Mouse (Mus musculus): ENCODE measurements at regions not wholly inside any gene's neighbourhood (a gene's known extent, or its start where the extent isn't known, plus 50 kb on each side); places are given as distances from the start of the nearest gene placed in this dataset.

DNA sequence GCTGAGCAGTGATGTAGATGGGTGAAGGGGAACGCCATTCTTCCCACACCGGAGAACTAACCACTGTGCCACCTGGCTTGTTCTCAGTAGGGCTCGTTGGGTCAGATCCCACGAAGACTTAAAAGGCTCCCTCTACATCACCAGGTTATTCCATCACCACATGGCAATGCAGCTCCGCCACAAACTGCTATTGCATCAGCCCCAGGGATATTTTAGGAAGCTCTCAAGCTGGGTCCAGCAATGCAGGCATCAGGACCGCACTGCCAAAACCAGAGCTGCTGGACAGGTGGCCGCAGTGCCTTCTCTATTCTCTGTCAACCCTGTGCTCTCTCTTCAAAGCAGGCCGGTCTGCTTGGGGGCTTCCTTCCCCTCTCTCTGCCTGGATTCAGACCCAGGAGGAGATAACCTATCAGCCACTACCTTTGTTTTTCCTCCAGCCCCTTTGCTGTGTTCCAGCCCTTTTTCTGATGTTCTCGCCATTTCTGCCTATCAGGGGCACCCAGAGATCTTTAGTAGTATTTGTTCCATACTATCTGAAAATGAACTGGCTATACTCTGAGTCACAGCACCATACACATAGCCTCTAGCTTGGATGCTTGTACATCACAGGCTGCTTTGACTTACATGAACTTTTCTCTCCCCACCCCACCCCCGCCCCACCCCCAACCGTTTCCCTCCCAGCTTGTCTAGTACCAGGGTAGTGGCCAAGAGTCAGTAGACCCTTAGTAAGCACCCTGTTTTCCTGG is 87.8 kb upstream of the Ssbp2 start:
- peaks cover 28% of the 10 kb centered on the region for H3K4me1 ChIP-seq (ENCODE audit: control insufficient read depth, insufficient read depth, low read length)
- no peak for ATAC-seq (replicated peaks; ENCODE audit: insufficient number of reproducible peaks, low FRiP score, low TSS enrichment)
- H3K36me3 ChIP-seq (ENCODE audit: control insufficient read depth, insufficient read depth, low read length): no peaks in the 10 kb centered on the region
- peak overlapping the region; percentile 90; the same call in 1 of the 2 replicates for H3K4me2 ChIP-seq
- no peak overlapping the region for H3K9ac ChIP-seq (ENCODE audit: low read depth, low read length)
- H3K27me3 ChIP-seq (ENCODE audit: control insufficient read depth, insufficient read depth, low read length): no peaks in the 10 kb centered on the region
- 35% methylated on average over 11 of the region's 11 CpGs for WGBS (ENCODE audit: insufficient replicate concordance)
- no peak overlapping the region for H3K4me3 ChIP-seq (ENCODE audit: low read depth, low read length)
- peak overlapping the region; percentile 96 for H3K27ac ChIP-seq (ENCODE audit: low read depth, low read length)
- H3K9me3 ChIP-seq (replicated peaks; ENCODE audit: control insufficient read depth, low read length): no peaks in the 10 kb centered on the region

DNA sequence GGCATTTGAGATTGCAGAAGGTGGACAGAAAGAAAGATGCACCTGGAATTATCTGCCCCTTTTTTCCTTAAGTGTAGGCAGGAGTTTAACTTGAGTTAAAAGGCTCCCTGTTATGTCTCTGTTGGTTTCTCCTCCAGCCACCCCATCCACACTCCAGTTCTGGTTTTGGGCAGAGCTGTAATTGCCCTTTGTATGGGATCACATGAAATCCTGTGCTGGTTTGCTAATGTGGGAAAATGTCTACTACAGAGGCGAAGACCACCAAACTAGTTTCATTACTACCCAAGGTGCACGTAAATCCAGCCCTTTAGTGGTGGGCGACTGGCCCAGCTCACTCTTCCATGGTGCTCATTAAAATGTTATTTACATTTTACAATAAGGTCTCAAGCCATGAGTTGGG is 85.9 kb upstream of the Ssbp2 start:
- peaks cover 28% of the 10 kb centered on the region for H3K4me1 ChIP-seq (ENCODE audit: control insufficient read depth, insufficient read depth, low read length)
- ATAC-seq (replicated peaks; ENCODE audit: insufficient number of reproducible peaks, low FRiP score, low TSS enrichment): no peak

DNA sequence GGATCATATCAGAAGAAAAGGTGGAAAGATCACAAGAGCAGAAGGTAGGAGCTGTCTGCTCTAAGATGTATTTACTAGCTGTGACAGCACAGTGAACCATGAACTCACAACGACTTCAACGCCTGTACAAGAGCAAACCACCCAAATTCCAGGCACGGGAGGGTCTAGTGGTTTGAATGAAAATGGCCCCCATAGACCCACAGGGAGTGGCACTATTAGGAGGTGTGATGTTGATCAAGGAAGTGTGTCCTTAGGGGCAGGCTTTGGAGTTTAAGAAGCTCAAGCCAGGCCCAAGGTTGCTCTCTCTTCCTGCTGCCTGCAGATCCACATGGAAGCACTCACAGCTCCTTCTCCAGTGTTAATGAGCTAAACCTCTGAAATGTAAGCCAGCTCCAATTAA is 83.5 kb upstream of the Ssbp2 start:
- H3K27me3 ChIP-seq (ENCODE audit: control insufficient read depth, insufficient read depth, low read length): no peaks in the 10 kb centered on the region
- no peak overlapping the region for H3K27ac ChIP-seq (ENCODE audit: low read depth, low read length)
- H3K4me1 ChIP-seq (ENCODE audit: control insufficient read depth, insufficient read depth, low read length): peaks cover 15% of the 10 kb centered on the region
- ATAC-seq (replicated peaks; ENCODE audit: insufficient number of reproducible peaks, low FRiP score, low TSS enrichment): no peak
- 87% methylated on average over 3 of the region's 3 CpGs for WGBS (ENCODE audit: insufficient replicate concordance)
- no peaks in the 10 kb centered on the region for H3K9me3 ChIP-seq (replicated peaks; ENCODE audit: control insufficient read depth, low read length)
- H3K36me3 ChIP-seq (ENCODE audit: control insufficient read depth, insufficient read depth, low read length): no peaks in the 10 kb centered on the region
- no peak overlapping the region for H3K4me3 ChIP-seq (ENCODE audit: low read depth, low read length)
- H3K4me2 ChIP-seq: no peak overlapping the region
- no peak overlapping the region for H3K9ac ChIP-seq (ENCODE audit: low read depth, low read length)

More for the DNA sequence above, 85.9 kb upstream of the Ssbp2 start:
- WGBS (ENCODE audit: insufficient replicate concordance): 62% methylated on average over 3 of the region's 3 CpGs
- Histone ChIP-seq H3K9ac (ENCODE audit: low read depth, low read length) (no peak overlapping the region), H3K27ac (ENCODE audit: low read depth, low read length) (no peak overlapping the region), H3K27me3 (ENCODE audit: control insufficient read depth, insufficient read depth, low read length) (no peaks in the 10 kb centered on the region), H3K4me2 (no peak overlapping the region), H3K4me3 (ENCODE audit: low read depth, low read length) (no peak overlapping the region), H3K36me3 (ENCODE audit: control insufficient read depth, insufficient read depth, low read length) (no peaks in the 10 kb centered on the region), H3K9me3 (replicated peaks; ENCODE audit: control insufficient read depth, low read length) (no peaks in the 10 kb centered on the region)

GRCm38 (mm10) chr13:91377428-91377827 is 82.7 kb upstream of the Ssbp2 start:
- Histone ChIP-seq H3K4me3 (ENCODE audit: low read depth, low read length) (no peak overlapping the region), H3K27ac (ENCODE audit: low read depth, low read length) (no peak overlapping the region), H3K27me3 (ENCODE audit: control insufficient read depth, insufficient read depth, low read length) (no peaks in the 10 kb centered on the region), H3K4me1 (ENCODE audit: control insufficient read depth, insufficient read depth, low read length) (peaks cover 6% of the 10 kb centered on the region), H3K4me2 (no peak overlapping the region), H3K9ac (ENCODE audit: low read depth, low read length) (no peak overlapping the region), H3K36me3 (ENCODE audit: control insufficient read depth, insufficient read depth, low read length) (no peaks in the 10 kb centered on the region), H3K9me3 (replicated peaks; ENCODE audit: control insufficient read depth, low read length) (no peaks in the 10 kb centered on the region)
- ATAC-seq (replicated peaks; ENCODE audit: insufficient number of reproducible peaks, low FRiP score, low TSS enrichment): no peak
- WGBS (ENCODE audit: insufficient replicate concordance): 90% methylated on average over 7 of the region's 7 CpGs

GRCm38 (mm10) chr13:91377972-91378371 is 82.1 kb upstream of the Ssbp2 start:
- no peaks in the 10 kb centered on the region for H3K36me3 ChIP-seq (ENCODE audit: control insufficient read depth, insufficient read depth, low read length)
- no peaks in the 10 kb centered on the region for H3K9me3 ChIP-seq (replicated peaks; ENCODE audit: control insufficient read depth, low read length)
- 80% methylated on average over 9 of the region's 9 CpGs for WGBS (ENCODE audit: insufficient replicate concordance)
- H3K9ac ChIP-seq (ENCODE audit: low read depth, low read length): no peak overlapping the region
- no peak for ATAC-seq (replicated peaks; ENCODE audit: insufficient number of reproducible peaks, low FRiP score, low TSS enrichment)
- H3K27me3 ChIP-seq (ENCODE audit: control insufficient read depth, insufficient read depth, low read length): no peaks in the 10 kb centered on the region
- H3K27ac ChIP-seq (ENCODE audit: low read depth, low read length): no peak overlapping the region
- no peak overlapping the region for H3K4me2 ChIP-seq
- no peak overlapping the region for H3K4me3 ChIP-seq (ENCODE audit: low read depth, low read length)
- peaks cover under 1% of the 10 kb centered on the region for H3K4me1 ChIP-seq (ENCODE audit: control insufficient read depth, insufficient read depth, low read length)

- ATAC-seq (replicated peaks; ENCODE audit: insufficient number of reproducible peaks, low FRiP score, low TSS enrichment): no peak
- Histone ChIP-seq H3K4me3 (ENCODE audit: low read depth, low read length) (no peak overlapping the region), H3K4me2 (no peak overlapping the region), H3K27ac (ENCODE audit: low read depth, low read length) (no peak overlapping the region), H3K9me3 (replicated peaks; ENCODE audit: control insufficient read depth, low read length) (no peaks in the 10 kb centered on the region), H3K36me3 (ENCODE audit: control insufficient read depth, insufficient read depth, low read length) (no peaks in the 10 kb centered on the region), H3K4me1 (ENCODE audit: control insufficient read depth, insufficient read depth, low read length) (no peaks in the 10 kb centered on the region), H3K9ac (ENCODE audit: low read depth, low read length) (no peak overlapping the region), H3K27me3 (ENCODE audit: control insufficient read depth, insufficient read depth, low read length) (no peaks in the 10 kb centered on the region)
- 80% methylated on average over 4 of the region's 4 CpGs for WGBS (ENCODE audit: insufficient replicate concordance)
These were observed 74.7 kb upstream of the Ssbp2 start for GRCm38 (mm10) chr13:91385393-91385792.

DNA sequence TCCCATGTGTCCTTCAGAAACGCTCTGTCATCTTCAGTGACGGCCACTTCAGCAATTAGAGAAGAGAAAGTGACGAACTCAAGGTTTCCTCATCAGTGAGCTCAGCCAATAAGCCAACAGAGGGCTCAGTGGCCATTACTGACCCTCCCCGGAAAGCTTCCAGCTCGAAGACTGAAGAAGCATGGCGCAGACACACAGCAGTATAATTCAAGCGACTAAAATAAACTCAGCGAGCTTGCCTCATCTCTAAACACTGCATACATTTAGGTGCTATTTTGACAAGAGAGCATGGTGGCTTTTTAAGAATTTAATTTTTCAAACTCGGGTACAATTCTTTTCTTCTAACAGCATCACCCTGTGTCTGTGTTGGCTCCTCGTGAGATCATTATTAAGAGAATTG is 72.2 kb upstream of the Ssbp2 start:
- H3K4me1 ChIP-seq (ENCODE audit: control insufficient read depth, insufficient read depth, low read length): no peaks in the 10 kb centered on the region
- no peaks in the 10 kb centered on the region for H3K36me3 ChIP-seq (ENCODE audit: control insufficient read depth, insufficient read depth, low read length)
- no peaks in the 10 kb centered on the region for H3K9me3 ChIP-seq (replicated peaks; ENCODE audit: control insufficient read depth, low read length)
- H3K27ac ChIP-seq (ENCODE audit: low read depth, low read length): no peak overlapping the region
- H3K4me2 ChIP-seq: no peak overlapping the region
- no peaks in the 10 kb centered on the region for H3K27me3 ChIP-seq (ENCODE audit: control insufficient read depth, insufficient read depth, low read length)
- no peak overlapping the region for H3K9ac ChIP-seq (ENCODE audit: low read depth, low read length)
- WGBS (ENCODE audit: insufficient replicate concordance): 72% methylated on average over 10 of the region's 10 CpGs
- ATAC-seq (replicated peaks; ENCODE audit: insufficient number of reproducible peaks, low FRiP score, low TSS enrichment): no peak
- H3K4me3 ChIP-seq (ENCODE audit: low read depth, low read length): no peak overlapping the region

DNA sequence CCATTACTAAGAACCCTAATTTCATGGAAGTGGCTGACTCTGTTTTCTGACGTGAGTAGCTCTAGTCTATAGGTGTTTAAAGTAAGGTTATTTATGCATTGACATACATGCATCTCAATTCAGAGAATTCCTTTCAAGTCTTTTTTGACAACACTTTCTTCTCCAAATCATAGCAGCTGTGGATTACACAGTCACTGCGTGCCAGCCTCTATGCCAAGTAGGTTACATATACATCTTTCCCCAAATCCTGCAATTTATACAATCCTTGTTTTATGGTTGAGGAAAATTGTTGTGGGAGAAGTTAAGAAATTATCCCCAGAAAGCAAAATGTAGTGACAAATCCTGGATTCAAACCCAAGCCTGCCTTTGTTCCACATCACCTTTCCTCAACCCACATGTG is 56.5 kb upstream of the Ssbp2 start:
- no peaks in the 10 kb centered on the region for H3K36me3 ChIP-seq (ENCODE audit: control insufficient read depth, insufficient read depth, low read length)

DNA sequence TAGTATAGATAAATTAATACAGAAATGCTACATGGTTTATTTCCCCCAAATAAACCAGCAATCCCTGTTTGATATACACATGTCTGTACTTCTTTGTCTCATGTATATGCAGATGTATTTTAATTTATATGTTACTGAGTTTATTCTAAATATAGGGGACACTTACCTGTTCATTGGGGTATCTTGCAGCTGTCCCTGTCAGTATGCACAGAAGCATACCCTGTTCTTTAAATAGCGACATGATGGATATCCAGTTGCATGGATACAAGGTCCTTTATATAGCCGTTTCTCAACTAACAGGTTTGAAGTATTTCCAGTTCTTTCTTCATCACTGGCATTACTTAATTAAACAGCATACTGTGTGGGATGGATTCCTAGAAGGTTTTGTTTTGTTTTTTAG is 55.1 kb upstream of the Ssbp2 start:
- H3K9me3 ChIP-seq (replicated peaks; ENCODE audit: control insufficient read depth, low read length): no peaks in the 10 kb centered on the region
- H3K9ac ChIP-seq (ENCODE audit: low read depth, low read length): no peak overlapping the region
- H3K4me2 ChIP-seq: no peak overlapping the region
- H3K27ac ChIP-seq (ENCODE audit: low read depth, low read length): no peak overlapping the region
- no peak overlapping the region for H3K4me3 ChIP-seq (ENCODE audit: low read depth, low read length)
- no peaks in the 10 kb centered on the region for H3K27me3 ChIP-seq (ENCODE audit: control insufficient read depth, insufficient read depth, low read length)
- no peaks in the 10 kb centered on the region for H3K36me3 ChIP-seq (ENCODE audit: control insufficient read depth, insufficient read depth, low read length)
- no peak for ATAC-seq (replicated peaks; ENCODE audit: insufficient number of reproducible peaks, low FRiP score, low TSS enrichment)
- H3K4me1 ChIP-seq (ENCODE audit: control insufficient read depth, insufficient read depth, low read length): no peaks in the 10 kb centered on the region
- 71% methylated on average over 2 of the region's 2 CpGs for WGBS (ENCODE audit: insufficient replicate concordance)

More for the DNA sequence above, 56.5 kb upstream of the Ssbp2 start:
- no peak overlapping the region for H3K4me2 ChIP-seq
- no peak overlapping the region for H3K27ac ChIP-seq (ENCODE audit: low read depth, low read length)
- no peaks in the 10 kb centered on the region for H3K9me3 ChIP-seq (replicated peaks; ENCODE audit: control insufficient read depth, low read length)
- H3K4me1 ChIP-seq (ENCODE audit: control insufficient read depth, insufficient read depth, low read length): no peaks in the 10 kb centered on the region
- no peaks in the 10 kb centered on the region for H3K27me3 ChIP-seq (ENCODE audit: control insufficient read depth, insufficient read depth, low read length)
- ATAC-seq (replicated peaks; ENCODE audit: insufficient number of reproducible peaks, low FRiP score, low TSS enrichment): no peak
- WGBS (ENCODE audit: insufficient replicate concordance): 85% methylated on average over 2 of the region's 2 CpGs
- no peak overlapping the region for H3K9ac ChIP-seq (ENCODE audit: low read depth, low read length)
- no peak overlapping the region for H3K4me3 ChIP-seq (ENCODE audit: low read depth, low read length)

Data from heart, embryonic 11.5 days (tissue).